21 mouse cellular contexts compared by ENCODE assay signal in genomic region chr12:111411631-111412355, GRCm38 (mm10). TPM values are rescaled to one million over a fixed set of nuclear protein-coding genes. Genes with fewer than 3 reads are reported as not detected.
DNase-seq lines count a peak whose midpoint lies in the region; ATAC-seq and TF ChIP-seq lines count a peak whose summit lies in the region.
"Had no signal": no experiment of that assay in that cellular context is flagged by ENCODE, and none has a peak within 500 bp of the region (broad histone marks: within the 10 kb centered on the region; RNA-seq: fewer than 3 reads in every experiment).

No protein-coding gene starts in this region.

- TF ChIP-seq CTCF in kidney, postnatal 0 days (IDR thresholded peaks at IDR 0.05; ENCODE audit: low read depth): no peak
- TF ChIP-seq CTCF in kidney, adult 2 months (conservative IDR thresholded peaks at IDR 0.05; ENCODE audit: insufficient read depth, insufficient read length, low read depth, low read length): no peak

- TF ChIP-seq POLR2A in kidney, adult 2 months (IDR thresholded peaks at IDR 0.05; ENCODE audit: low read depth, low read length): no peak

- peaks cover 14% of the 10 kb centered on the region for H3K4me1 ChIP-seq in kidney, postnatal 0 days (replicated peaks; ENCODE audit: insufficient read depth, low read length)
- H3K4me1 ChIP-seq in kidney, adult 2 months (ENCODE audit: control insufficient read depth, insufficient read depth, low read length): no peaks in the 10 kb centered on the region
- peaks cover 16% of the 10 kb centered on the region; the same call in 1 of the 2 replicates for H3K4me1 ChIP-seq in midbrain, embryonic 14.5 days (ENCODE audit: control insufficient read depth, insufficient read depth, low read length)

- peak; percentile 71 to 72 for DNase-seq in cerebellum, postnatal 14 days
- no peak for DNase-seq in cerebellum, adult 8-10 months
- no peak for DNase-seq in kidney, postnatal 0 days (ENCODE audit: low spot score)
- DNase-seq in kidney, adult 2 months: no peak
- peak; percentile 63 for DNase-seq in NIH3T3 (ENCODE audit: low read depth)
- DNase-seq in heart, postnatal 4 days: peak; percentile 81
- DNase-seq in midbrain, embryonic 14.5 days: no peak
- DNase-seq in frontal cortex, postnatal 25 days (ENCODE audit: low spot score in 2 of 2): no peak
- DNase-seq: adrenal gland, postnatal 36 days; cerebellum, adult 9-10 months; gastrocnemius, postnatal 25 days; liver, embryonic 13.5 days; right cerebral cortex, postnatal 25 days; thymus, postnatal 36 days had no signal

- no peaks in the 10 kb centered on the region for H3K36me3 ChIP-seq in kidney, postnatal 0 days (ENCODE audit: insufficient read depth, low read length)
- H3K36me3 ChIP-seq in kidney, adult 2 months (ENCODE audit: control insufficient read depth, insufficient read depth, low read length): no peaks in the 10 kb centered on the region
- H3K36me3 ChIP-seq in midbrain, embryonic 14.5 days (ENCODE audit: control insufficient read depth, insufficient read depth, low read length): no peaks in the 10 kb centered on the region
- H3K36me3 ChIP-seq: liver, embryonic 13.5 days; midbrain, embryonic 15.5 days had no signal

- H3K4me3 ChIP-seq in kidney, postnatal 0 days (replicated peaks; ENCODE audit: low read depth, low read length): no peak overlapping the region
- H3K4me3 ChIP-seq in kidney, adult 2 months (ENCODE audit: insufficient read depth, low read depth, low read length): no peak overlapping the region
- H3K4me3 ChIP-seq in midbrain, embryonic 14.5 days (replicated peaks; ENCODE audit: low read depth, low read length): no peak overlapping the region
- H3K4me3 ChIP-seq: forebrain, embryonic 13.5 days; liver, embryonic 13.5 days; midbrain, embryonic 15.5 days had no signal

- H3K9ac ChIP-seq in kidney, postnatal 0 days (ENCODE audit: low read depth, low read length): no peak overlapping the region
- H3K9ac ChIP-seq in midbrain, embryonic 14.5 days (replicated peaks; ENCODE audit: low read length): no peak overlapping the region
- H3K9ac ChIP-seq: forebrain, embryonic 13.5 days; liver, embryonic 13.5 days; midbrain, embryonic 15.5 days had no signal

- H3K9me3 ChIP-seq in kidney, postnatal 0 days (replicated peaks; ENCODE audit: low read length): no peaks in the 10 kb centered on the region
- no peaks in the 10 kb centered on the region for H3K9me3 ChIP-seq in midbrain, embryonic 14.5 days (ENCODE audit: control insufficient read depth, low read length)
- H3K9me3 ChIP-seq: forebrain, embryonic 13.5 days; liver, embryonic 13.5 days; midbrain, embryonic 15.5 days had no signal

- no peak for ATAC-seq in kidney, postnatal 0 days (replicated peaks; ENCODE audit: low FRiP score, low read depth)
- ATAC-seq in midbrain, embryonic 14.5 days (ENCODE audit: low FRiP score, low TSS enrichment): no peak
- ATAC-seq: forebrain, embryonic 13.5 days; hindbrain, embryonic 16.5 days; intestine, postnatal 0 days; midbrain, embryonic 15.5 days had no signal

- WGBS in kidney, postnatal 0 days: 80% methylated on average over 8 of the region's 8 CpGs
- 75% methylated on average over 8 of the region's 8 CpGs for WGBS in kidney, adult 2 months
- WGBS in midbrain, embryonic 14.5 days: 85% methylated on average over 8 of the region's 8 CpGs

- no peaks in the 10 kb centered on the region for H3K27me3 ChIP-seq in kidney, postnatal 0 days (ENCODE audit: insufficient read depth, low read length)
- no peaks in the 10 kb centered on the region for H3K27me3 ChIP-seq in kidney, adult 2 months (replicated peaks; ENCODE audit: control insufficient read depth, insufficient read depth, low read length)
- no peaks in the 10 kb centered on the region for H3K27me3 ChIP-seq in midbrain, embryonic 14.5 days (ENCODE audit: control insufficient read depth, insufficient read depth, low read length)

- H3K27ac ChIP-seq in kidney, postnatal 0 days: 0 out of 2 replicates have a peak overlapping the region, but pooled peaks have one; percentile 81
- H3K27ac ChIP-seq in kidney, adult 2 months (ENCODE audit: insufficient read depth, low read depth, low read length): no peak overlapping the region
- H3K27ac ChIP-seq in midbrain, embryonic 14.5 days (replicated peaks; ENCODE audit: low read depth, low read length): no peak overlapping the region
- H3K27ac ChIP-seq: forebrain, embryonic 13.5 days; liver, embryonic 13.5 days; midbrain, embryonic 15.5 days had no signal

- H3K4me2 ChIP-seq in kidney, postnatal 0 days (ENCODE audit: low read length): no peak overlapping the region
- H3K4me2 ChIP-seq in midbrain, embryonic 14.5 days (ENCODE audit: low read length): no peak overlapping the region
- H3K4me2 ChIP-seq: forebrain, embryonic 13.5 days; liver, embryonic 13.5 days; midbrain, embryonic 15.5 days had no signal

RNA-seq across cellular contexts. Expression of gene Exoc3l4, which starts 5.0 kb away (rescaled TPM):
- polyA plus RNA-seq in kidney, postnatal 0 days (2015; fragmentation: Nextera tagmentation; extraction: Ambion mirVana): 25.4 and 25.9 TPM in 2 replicates
- 42.9 and 50.5 TPM in 2 replicates for polyA plus RNA-seq in kidney, adult 2 months (2012; rRNA removed)
- 1 to 10 TPM; 7.3 to 8.7 TPM for total RNA-seq in heart, postnatal 4 days (2021)
- 1.6 and 2.1 TPM in 2 replicates for polyA plus RNA-seq in midbrain, embryonic 14.5 days (2014; fragmentation: Nextera tagmentation; extraction: Ambion mirVana)

RNA-seq across cellular contexts. Expression of gene Lbhd2, which starts 5.2 kb away (rescaled TPM):
- polyA plus RNA-seq in kidney, postnatal 0 days (2015; fragmentation: Nextera tagmentation; extraction: Ambion mirVana): 12.6 and 14.3 TPM in 2 replicates
- 0.13 and 0.15 TPM in 2 replicates for polyA plus RNA-seq in kidney, adult 2 months (2012; rRNA removed)
- not detected for total RNA-seq in heart, postnatal 4 days (2021)
- polyA plus RNA-seq in midbrain, embryonic 14.5 days (2014; fragmentation: Nextera tagmentation; extraction: Ambion mirVana): 2.0 and 3.3 TPM in 2 replicates
- total RNA-seq: gastrocnemius, postnatal 25 days; heart, postnatal 36 days; megakaryocyte, adult 5-6 weeks had no signal
- polyA plus RNA-seq: liver, embryonic 13.5 days; neural tube, embryonic 11.5 days had no signal

RNA-seq across cellular contexts. Expression of gene Tnfaip2, which starts 30.5 kb away (rescaled TPM):
- 34.8 and 46.7 TPM in 2 replicates for polyA plus RNA-seq in kidney, postnatal 0 days (2015; fragmentation: Nextera tagmentation; extraction: Ambion mirVana)
- 48.5 and 56.2 TPM in 2 replicates for polyA plus RNA-seq in kidney, adult 2 months (2012; rRNA removed)
- 10 to 100 TPM; 19.1 to 23.3 TPM for total RNA-seq in heart, postnatal 4 days (2021)
- 0.28 and 0.82 TPM in 2 replicates for polyA plus RNA-seq in midbrain, embryonic 14.5 days (2014; fragmentation: Nextera tagmentation; extraction: Ambion mirVana)

RNA-seq across cellular contexts. Expression of gene Cdc42bpb, which starts 34.3 kb away (rescaled TPM):
- polyA plus RNA-seq in kidney, postnatal 0 days (2015; fragmentation: Nextera tagmentation; extraction: Ambion mirVana): 27.7 and 31.6 TPM in 2 replicates
- polyA plus RNA-seq in kidney, adult 2 months (2012; rRNA removed): 164 and 208 TPM in 2 replicates
- total RNA-seq in heart, postnatal 4 days (2021): 100 to 1,000 TPM; 112 to 116 TPM
- polyA plus RNA-seq in midbrain, embryonic 14.5 days (2014; fragmentation: Nextera tagmentation; extraction: Ambion mirVana): 47.8 and 54.6 TPM in 2 replicates

Comparison
In these comparisons a context has a peak if more than half of its experiments do, and no peak if none do; other contexts are left out.
1. DNase-seq: peak in cerebellum, postnatal 14 days (2 of 2), NIH3T3 (single experiment) and heart, postnatal 4 days (single experiment); none in cerebellum, adult 8-10 months (single experiment), kidney, postnatal 0 days (single experiment), kidney, adult 2 months (single experiment), midbrain, embryonic 14.5 days (single experiment) and frontal cortex, postnatal 25 days (0 of 2).
2. RNA of gene Tnfaip2, which starts 30.5 kb away (polyA plus RNA-seq): 48.5 to 56.2 TPM in kidney, adult 2 months and 34.8 to 46.7 TPM in kidney, postnatal 0 days; 0.28 to 0.82 TPM in midbrain, embryonic 14.5 days; every median in the first group is over 10 times any median in the second.